Mouse (Mus musculus) neutrophil, adult 83 days (primary cell): ENCODE measurements around the gene Alpl. TPM values are rescaled to one million over a fixed set of nuclear protein-coding genes. Genes with fewer than 3 reads are reported as not detected.

Experiments used
- total RNA-seq, 2 experiments: library from RNA; stranded (reverse); gene quantifications; one replicate each; pipeline ENCODE4 v1.2.4; 2023

Gene Alpl
- 1 to 10 TPM; 3.2 to 3.8 TPM for total RNA-seq

DNA sequence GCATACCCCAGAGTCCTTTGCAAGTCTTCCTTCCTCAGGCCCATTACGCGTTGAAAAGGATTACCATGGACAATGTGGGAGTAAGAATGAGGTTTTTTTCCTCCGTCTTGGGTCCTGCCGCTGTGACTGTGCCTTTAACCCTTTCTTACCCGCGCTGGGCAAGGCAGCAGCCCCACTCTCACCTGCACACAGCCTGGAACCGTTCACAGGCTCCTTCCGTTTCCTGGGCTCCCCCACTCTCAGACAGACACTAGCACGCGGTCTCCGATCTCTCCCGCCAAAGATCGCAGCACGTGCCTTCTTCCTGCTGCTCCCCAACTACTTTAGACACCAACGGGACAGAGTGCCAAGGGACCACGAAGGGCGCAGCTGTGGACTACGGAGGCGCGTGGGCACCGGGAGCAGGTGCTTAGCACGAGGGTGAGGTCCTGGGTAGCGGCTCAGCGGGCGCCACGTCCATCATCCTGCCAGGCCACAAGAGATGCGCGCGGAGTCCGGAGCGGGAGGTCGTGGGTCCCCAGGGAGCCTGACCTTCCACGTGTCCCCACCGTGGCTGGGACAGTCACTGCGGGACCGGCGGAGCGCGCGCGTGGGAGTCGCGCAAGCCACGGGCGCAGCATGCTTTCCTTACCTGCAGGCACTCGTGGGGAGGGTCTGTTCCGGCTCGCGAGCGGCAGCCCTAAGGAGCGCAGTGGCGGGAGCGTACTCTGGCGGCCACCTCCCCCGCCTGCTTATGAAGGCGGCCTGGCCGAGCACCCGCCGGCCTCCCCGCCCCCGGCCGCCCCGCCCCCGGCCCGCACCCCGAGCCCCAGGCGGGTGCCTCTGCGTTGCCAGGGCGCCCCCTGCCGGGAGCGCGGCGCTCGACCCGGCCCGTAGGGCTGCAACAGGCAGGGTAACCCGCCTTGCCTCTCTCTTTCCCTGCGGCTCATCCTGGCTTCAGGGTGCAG lies at the start of gene Alpl:
Gene Alpl (minus strand): TSS at position 774 of the 947 bp plus-strand sequence.

Other genes with a start within 250 kb of the Alpl start
- not detected for gene Ldlrad2, start 221.8 kb downstream of the Alpl start, total RNA-seq
- 100 to 1,000 TPM in 1 of 2 experiments, 10 to 100 TPM in 1; 99.4 to 100 TPM for gene Usp48, start 202.6 kb downstream of the Alpl start, total RNA-seq
- 1 to 10 TPM; 1.3 to 2.7 TPM for gene Rap1gap, start 131.7 kb downstream of the Alpl start, total RNA-seq
- 10 to 100 TPM; 10.7 to 12.3 TPM for gene Ece1, start 65.9 kb upstream of the Alpl start, total RNA-seq
- gene Eif4g3, start 196.6 kb upstream of the Alpl start, total RNA-seq: 100 to 1,000 TPM; 117 to 142 TPM